Mouse (Mus musculus): ENCODE measurements around the gene Mapk1.

GRCm38 (mm10) chr16:16987248-16987647 lies 4.1 kb downstream of the Mapk1 start:
- TF ChIP-seq CTCF (IDR thresholded peaks at IDR 0.05; ENCODE audit: borderline replicate concordance, insufficient read depth, low read length) (no peak), POLR2A (IDR thresholded peaks at IDR 0.05; ENCODE audit: low read depth, low read length) (no peak)

Data from embryonic fibroblast, embryonic 13.5 days (primary cell).